Mouse (Mus musculus): ENCODE data around the gene Prkag2.
A peak's percentile ranks its signal among the peaks of the same experiment; 100 is the strongest.
"Not testable (repeated sequence)": the region's sequence is repeated elsewhere in the genome, so short reads cannot be mapped to it uniquely, and the experiment has no call there.

The Prkag2 gene

GRCm38 (mm10) chr5:25086234-25086633 lies 14.2 kb downstream of the Prkag2 start:
- DNase-seq (ENCODE audit: low spot score): peak; percentile 46

GRCm38 (mm10) chr5:25085170-25085569 lies 15.3 kb downstream of the Prkag2 start:
- DNase-seq (ENCODE audit: low spot score): no peak

- no peak for DNase-seq (ENCODE audit: low spot score)
These were observed 16.6 kb downstream of the Prkag2 start for GRCm38 (mm10) chr5:25083816-25084215.

GRCm38 (mm10) chr5:25082542-25082941 lies 17.9 kb downstream of the Prkag2 start:
- no peak for DNase-seq (ENCODE audit: low spot score)

GRCm38 (mm10) chr5:25081545-25081944 lies 18.9 kb downstream of the Prkag2 start:
- no peak for DNase-seq (ENCODE audit: low spot score)

- no peak for DNase-seq (ENCODE audit: low spot score)
These were observed 19.4 kb downstream of the Prkag2 start for GRCm38 (mm10) chr5:25080994-25081393.

- no peak for DNase-seq (ENCODE audit: low spot score)
These were observed 19.9 kb downstream of the Prkag2 start for GRCm38 (mm10) chr5:25080438-25080945.

GRCm38 (mm10) chr5:25079766-25080265 lies 20.6 kb downstream of the Prkag2 start:
- DNase-seq (ENCODE audit: low spot score): no peak

GRCm38 (mm10) chr5:25077873-25078651 lies 22.4 kb downstream of the Prkag2 start:
- DNase-seq (ENCODE audit: low spot score): no peak

GRCm38 (mm10) chr5:25077258-25077657 lies 23.2 kb downstream of the Prkag2 start:
- DNase-seq (ENCODE audit: low spot score): not testable (repeated sequence)

GRCm38 (mm10) chr5:25075623-25076022 lies 24.8 kb downstream of the Prkag2 start:
- no peak for DNase-seq (ENCODE audit: low spot score)

- DNase-seq (ENCODE audit: low spot score): no peak
These were observed 30.6 kb downstream of the Prkag2 start for GRCm38 (mm10) chr5:25069815-25070214.

GRCm38 (mm10) chr5:25067122-25067521 lies 33.3 kb downstream of the Prkag2 start:
- DNase-seq (ENCODE audit: low spot score): no peak

GRCm38 (mm10) chr5:25064270-25065232 lies 35.9 kb downstream of the Prkag2 start:
- no peak for DNase-seq (ENCODE audit: low spot score)

GRCm38 (mm10) chr5:25062506-25063132 lies 37.8 kb downstream of the Prkag2 start:
- DNase-seq (ENCODE audit: low spot score): no peak

- DNase-seq (ENCODE audit: low spot score): no peak
These were observed 41.3 kb downstream of the Prkag2 start for GRCm38 (mm10) chr5:25058853-25059741.

GRCm38 (mm10) chr5:25058417-25058816 lies 42.0 kb downstream of the Prkag2 start:
- no peak for DNase-seq (ENCODE audit: low spot score)

GRCm38 (mm10) chr5:25055288-25055687 lies 45.2 kb downstream of the Prkag2 start:
- DNase-seq (ENCODE audit: low spot score): no peak

GRCm38 (mm10) chr5:25053971-25054658 lies 46.3 kb downstream of the Prkag2 start:
- no peak for DNase-seq (ENCODE audit: low spot score)

GRCm38 (mm10) chr5:25050827-25051226 lies 49.6 kb downstream of the Prkag2 start:
- no peak for DNase-seq (ENCODE audit: low spot score)

Data from urinary bladder, postnatal 25 days (tissue).